Mouse (Mus musculus) heart, embryonic 14.5 days (tissue): Measurements from ENCODE around the gene Serpina3k. TPM values are rescaled to one million over a fixed set of nuclear protein-coding genes. Genes with fewer than 3 reads are reported as not detected.
"Not testable (repeated sequence)": the region's sequence is repeated elsewhere in the genome, so short reads cannot be mapped to it uniquely, and the experiment has no call there.

ENCODE experiments used
- ATAC-seq: fragments of 200-750 bp; cut with Nextera tagmentation; 2 replicates; pipeline ENCODE4 v1.8.0; 2017; ENCODE audit warnings: low read depth, moderate TSS enrichment; ENCODE audit not compliant: insufficient number of reproducible peaks, insufficient read depth, low FRiP score
- H3K27ac ChIP-seq, 2 experiments: fragments of 200-500 bp in 1 of 2; fragments of 300-500 bp in 1 of 2; sonication (generic) in 1 of 2; replicated peaks in 1 of 2; 2 replicates each; pipeline ENCODE4 v1.5.1; 2012 to 2014; ENCODE audit warnings: low read depth in 2 of 2, low read length in 2 of 2, control low read depth in 1 of 2, mild to moderate bottlenecking in 1 of 2, mixed read lengths in 1 of 2; ENCODE audit not compliant: control insufficient read depth in 1 of 2, insufficient read depth in 1 of 2
- H3K27me3 ChIP-seq: fragments of 300-500 bp; sonication (generic); 2 replicates; pipeline ENCODE4 v1.6.1; 2014; ENCODE audit warnings: mild to moderate bottlenecking, low read length, control low read depth; ENCODE audit not compliant: control insufficient read depth, insufficient read depth
- H3K36me3 ChIP-seq: fragments of 300-500 bp; sonication (generic); 2 replicates; pipeline ENCODE4 v1.6.1; 2014; ENCODE audit warnings: mild to moderate bottlenecking, control low read depth, low read length, mixed read lengths; ENCODE audit not compliant: control insufficient read depth, insufficient read depth
- H3K4me1 ChIP-seq, 2 experiments: fragments of 200-500 bp in 1 of 2; fragments of 300-500 bp in 1 of 2; sonication (generic) in 1 of 2; 2 replicates each; pipeline ENCODE4 v1.6.1; 2012 to 2014; ENCODE audit warnings: low read length in 2 of 2, control low read depth in 1 of 2, mixed read lengths in 1 of 2; ENCODE audit not compliant: control insufficient read depth in 2 of 2, insufficient read depth in 2 of 2
- H3K4me2 ChIP-seq: fragments of 300-500 bp; sonication (generic); 2 replicates; pipeline ENCODE4 v1.6.1; 2014; ENCODE audit warnings: mild to moderate bottlenecking, low read length
- H3K4me3 ChIP-seq, 2 experiments: fragments of 200-500 bp in 1 of 2; fragments of 300-500 bp in 1 of 2; sonication (generic) in 1 of 2; 2 replicates each; pipeline ENCODE4 v1.5.1; 2012 to 2014; ENCODE audit warnings: low read length in 2 of 2, mild to moderate bottlenecking in 2 of 2, control low read depth in 1 of 2, low read depth in 1 of 2, moderate library complexity in 1 of 2; ENCODE audit not compliant: control insufficient read depth in 1 of 2, insufficient read depth in 1 of 2
- H3K9ac ChIP-seq: fragments of 300-500 bp; sonication (generic); 2 replicates; pipeline ENCODE4 v1.6.1; 2014; ENCODE audit warnings: mild to moderate bottlenecking, low read length
- H3K9me3 ChIP-seq: fragments of 300-500 bp; sonication (generic); 2 replicates; pipeline ENCODE4 v1.6.1; 2016; ENCODE audit warnings: low read length, control low read depth; ENCODE audit not compliant: control insufficient read depth
- WGBS: fragments of 180-500 bp; shearing (Covaris S2); extraction: QIAGEN DNeasy Blood & Tissue Kit; methylation state at CpG from one replicate; pipeline ENCODE4 v1.1.7; 2014; 5-methylcytosine and 5-hydroxymethylcytosine counted together
- polyA plus RNA-seq: library from polyadenylated mRNA; unstranded; fragments of >200 nt; fragmentation: Nextera tagmentation; extraction: Ambion mirVana; gene quantifications from 2 replicates; pipeline ENCODE4 v1.2.1, GENCODE M21; 2014

The Serpina3k gene
- polyA plus RNA-seq: not detected in 2 replicates

DNA sequence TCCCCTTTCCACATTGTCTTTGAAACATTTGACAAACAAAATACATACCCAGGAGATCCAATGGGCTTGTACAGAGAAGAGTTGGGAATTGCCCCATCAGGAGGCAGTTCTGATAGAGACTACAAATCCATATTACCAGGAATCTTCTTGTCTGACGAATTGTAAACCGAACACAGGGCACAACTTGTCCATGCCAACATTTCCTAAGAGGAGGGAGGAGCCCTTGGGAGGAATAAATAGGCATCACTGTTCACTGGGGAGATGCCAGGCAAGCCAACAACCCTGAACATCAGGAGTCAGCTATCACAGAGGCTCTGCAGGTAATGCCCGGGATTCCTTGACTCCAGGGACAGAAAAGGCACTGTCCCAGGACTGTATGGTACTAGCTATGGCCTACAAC is at the start of gene Serpina3k, which contains the start of gene Serpina3m:
Serpina3k (plus strand) TSS at position 261 of the 400 bp plus-strand sequence.
Serpina3m (plus strand) TSS at position 261 of the 400 bp plus-strand sequence.
- 70% methylated on average over 3 of the region's 3 CpGs for whole genome bisulfite sequencing
- H3K4me1 ChIP-seq, ATAC-seq, H3K9me3 ChIP-seq, H3K27ac ChIP-seq, H3K36me3 ChIP-seq, H3K9ac ChIP-seq, H3K4me2 ChIP-seq, H3K27me3 ChIP-seq, H3K4me3 ChIP-seq: not testable (repeated sequence)

DNA sequence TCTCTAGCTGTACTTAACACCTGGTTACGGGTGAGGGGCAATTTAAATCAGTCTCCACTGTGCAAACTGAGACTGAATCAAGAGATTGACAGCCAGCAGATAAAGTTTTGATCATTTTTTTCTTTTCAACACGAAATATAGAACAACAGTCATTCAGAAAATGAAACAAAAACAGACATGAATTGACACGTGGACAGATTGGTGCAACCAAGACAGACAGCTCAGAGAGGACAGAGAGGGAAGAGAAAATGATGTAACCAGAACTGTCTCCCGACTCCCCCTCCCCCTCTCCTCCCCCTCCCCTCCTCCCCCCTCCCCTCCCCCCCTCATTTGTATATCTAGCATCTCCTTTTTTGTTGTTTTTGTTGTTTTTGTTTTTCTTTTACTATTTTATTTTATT is 48.4 kb upstream of the Serpina3k start:
- H3K9me3 ChIP-seq: no peaks in the 10 kb centered on the region
- no peak for ATAC-seq
- H3K4me3 ChIP-seq: no peak overlapping the region
- no peak overlapping the region for H3K27ac ChIP-seq
- 39% methylated on average over 4 of the region's 4 CpGs for WGBS
- H3K9ac ChIP-seq: no peak overlapping the region
- H3K27me3 ChIP-seq: no peaks in the 10 kb centered on the region
- H3K4me1 ChIP-seq: no peaks in the 10 kb centered on the region
- H3K4me2 ChIP-seq: no peak overlapping the region
- no peaks in the 10 kb centered on the region for H3K36me3 ChIP-seq

DNA sequence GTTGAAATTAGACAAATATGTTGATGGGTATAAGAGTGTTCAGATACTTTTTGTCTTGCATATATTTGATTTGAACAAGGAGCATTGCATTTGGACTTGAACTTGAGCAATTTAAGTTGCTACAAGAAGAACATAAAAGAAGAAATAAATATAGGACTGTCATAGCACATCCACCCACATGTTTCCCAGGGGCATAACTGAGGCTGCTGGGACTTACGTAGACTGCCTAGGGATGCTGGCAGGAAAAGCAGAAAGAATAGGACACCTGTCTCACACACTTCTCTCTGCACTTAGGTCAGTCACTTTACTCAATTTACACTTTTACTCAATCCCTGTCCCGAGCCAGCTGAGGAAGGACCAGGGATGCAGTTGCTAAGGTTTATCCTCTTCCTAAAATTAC is 44.3 kb upstream of the Serpina3k start:
- H3K9ac ChIP-seq: no peak overlapping the region
- WGBS: 71% methylated on average over 2 of the region's 2 CpGs
- H3K36me3 ChIP-seq: no peaks in the 10 kb centered on the region
- H3K4me3 ChIP-seq: no peak overlapping the region
- no peak overlapping the region for H3K4me2 ChIP-seq
- no peaks in the 10 kb centered on the region for H3K27me3 ChIP-seq
- H3K4me1 ChIP-seq: no peaks in the 10 kb centered on the region
- H3K9me3 ChIP-seq: no peaks in the 10 kb centered on the region
- ATAC-seq: no peak
- no peak overlapping the region for H3K27ac ChIP-seq

DNA sequence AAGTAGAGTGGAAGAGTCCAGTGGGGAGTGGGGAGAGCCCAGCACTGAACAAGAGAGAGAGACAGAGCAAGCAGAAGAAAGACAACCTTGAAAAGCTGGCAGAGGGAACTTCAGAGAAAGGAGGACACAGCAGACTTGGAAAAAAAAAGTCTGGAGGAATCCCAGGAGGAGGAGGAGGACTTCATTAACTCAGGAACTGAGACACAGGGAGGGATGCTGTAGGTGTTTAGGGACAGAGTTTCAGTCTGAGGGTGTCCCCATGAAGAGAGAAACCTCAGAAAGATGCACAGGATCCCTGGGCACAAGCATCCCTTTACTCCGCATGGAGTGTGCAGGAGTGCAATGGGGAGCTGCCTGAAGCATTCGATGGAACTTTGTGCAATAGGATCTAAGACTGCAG is 40.2 kb upstream of the Serpina3k start:
- WGBS: 64% methylated on average over 2 of the region's 2 CpGs
- Histone ChIP-seq H3K4me2 (no peak overlapping the region), H3K4me3 (no peak overlapping the region), H3K9me3 (no peaks in the 10 kb centered on the region), H3K9ac (no peak overlapping the region), H3K4me1 (no peaks in the 10 kb centered on the region), H3K27me3 (no peaks in the 10 kb centered on the region), H3K36me3 (no peaks in the 10 kb centered on the region), H3K27ac (no peak overlapping the region)
- no peak for ATAC-seq

DNA sequence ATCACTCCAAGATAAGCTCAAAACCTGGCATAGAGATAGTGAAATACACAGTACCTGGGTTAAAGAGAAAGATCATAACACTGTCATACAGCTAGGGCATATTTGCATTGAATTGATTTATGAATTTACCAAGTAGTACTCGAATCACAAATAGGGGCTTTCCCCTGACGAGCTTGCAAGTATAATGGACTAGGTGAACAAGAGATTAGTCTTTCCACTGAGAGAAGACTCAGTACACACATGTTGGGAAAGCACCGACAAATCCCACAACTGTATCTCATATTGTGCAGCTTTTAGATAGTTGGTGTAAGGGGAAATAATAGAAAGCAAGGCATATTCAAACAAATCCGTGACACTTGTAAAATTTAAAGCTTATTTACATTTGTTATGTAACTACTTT is 32.3 kb upstream of the Serpina3k start:
- Histone ChIP-seq H3K9me3 (no peaks in the 10 kb centered on the region), H3K27ac (no peak overlapping the region), H3K4me1 (no peaks in the 10 kb centered on the region), H3K4me3 (no peak overlapping the region), H3K4me2 (no peak overlapping the region), H3K36me3 (no peaks in the 10 kb centered on the region), H3K9ac (no peak overlapping the region), H3K27me3 (no peaks in the 10 kb centered on the region)
- ATAC-seq: no peak
- WGBS: 71% methylated on average over 4 of the region's 4 CpGs

DNA sequence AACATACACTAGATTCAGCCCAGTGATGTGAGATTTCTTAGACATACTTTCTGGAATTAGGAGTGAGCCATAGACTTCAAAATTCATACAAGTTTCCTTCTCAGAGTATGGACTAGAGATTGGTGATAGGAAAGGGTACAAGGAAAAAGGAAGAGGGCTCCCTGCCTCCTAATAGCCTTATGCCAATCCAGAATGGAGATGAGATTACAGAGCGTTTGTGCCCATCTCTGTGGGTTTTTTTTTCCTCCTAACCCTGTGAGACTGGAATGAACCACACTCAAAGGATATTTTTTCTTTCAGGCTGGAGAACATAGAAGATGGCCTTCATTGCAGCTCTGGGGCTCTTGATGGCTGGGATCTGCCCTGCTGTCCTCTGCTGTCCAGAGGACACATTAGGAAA is 24.0 kb upstream of the Serpina3k start, which contains the start of gene Serpina3j:
Serpina3j (plus strand) TSS at position 301 of the 400 bp plus-strand sequence.
- H3K4me1 ChIP-seq: no peaks in the 10 kb centered on the region
- H3K9me3 ChIP-seq: 0 out of 2 replicates have a peak, but pooled peaks cover 4% of the 10 kb centered on the region
- WGBS: 70% methylated on average over 1 of the region's 1 CpGs
- no peak within 1 kb of the TSS for H3K4me3 ChIP-seq
- no peak; the same call in 1 of the 2 replicates for ATAC-seq
- no peak within 1 kb of the TSS for H3K27ac ChIP-seq
- H3K27me3 ChIP-seq: no peaks in the 10 kb centered on the region
- H3K9ac ChIP-seq: no peak within 1 kb of the TSS
- H3K36me3 ChIP-seq: no peaks in the 10 kb centered on the region
- no peak within 1 kb of the TSS for H3K4me2 ChIP-seq

DNA sequence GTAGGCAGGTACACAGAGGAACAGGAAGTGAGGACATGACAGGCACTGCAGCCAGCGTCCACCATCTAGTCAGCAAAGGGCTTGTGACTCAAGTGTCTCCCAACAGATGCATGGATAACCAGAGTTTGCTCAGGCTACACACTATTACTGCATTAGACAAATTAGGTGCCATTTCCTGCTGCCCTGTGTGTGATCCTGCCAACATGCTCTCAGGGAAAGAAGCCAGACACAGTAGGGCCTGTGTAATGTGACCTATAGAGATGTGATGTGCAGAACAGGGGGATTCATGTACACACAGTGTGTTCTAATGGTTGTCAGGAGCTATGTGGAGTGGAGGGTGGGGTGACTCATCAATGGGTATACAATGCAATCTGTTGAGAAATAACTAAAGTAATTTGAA is 15.8 kb upstream of the Serpina3k start:
- ATAC-seq: no peak
- WGBS: 65% methylated on average over 1 of the region's 1 CpGs
- H3K27me3 ChIP-seq: no peaks in the 10 kb centered on the region

DNA sequence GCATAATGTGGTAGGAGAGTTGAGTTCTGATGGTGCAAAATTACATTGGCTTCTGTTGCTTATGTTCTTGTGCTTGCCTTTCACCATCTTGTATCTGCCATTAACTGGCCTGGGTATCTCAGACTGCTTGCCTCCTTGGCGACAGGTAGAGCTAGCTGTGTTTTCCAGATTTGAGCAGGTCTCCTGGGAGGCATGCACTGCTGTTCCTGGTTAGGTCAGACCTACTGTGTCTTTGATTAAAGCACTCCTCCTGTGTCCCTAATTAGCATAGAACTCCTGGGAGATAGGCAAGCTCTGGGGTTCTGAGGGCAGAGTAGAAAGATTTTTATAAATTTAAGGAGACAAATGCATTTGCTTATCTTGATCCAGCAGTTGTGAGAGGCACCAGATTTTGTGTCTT is 6.6 kb upstream of the Serpina3k start:
- H3K9me3 ChIP-seq: 0 out of 2 replicates have a peak, but pooled peaks cover 4% of the 10 kb centered on the region
- 50% methylated on average over 1 of the region's 1 CpGs for WGBS

More for the DNA sequence above, 15.8 kb upstream of the Serpina3k start:
- no peaks in the 10 kb centered on the region for H3K36me3 ChIP-seq
- no peak overlapping the region for H3K27ac ChIP-seq
- H3K9ac ChIP-seq: no peak overlapping the region
- no peak overlapping the region for H3K4me3 ChIP-seq
- H3K4me2 ChIP-seq: no peak overlapping the region
- no peaks in the 10 kb centered on the region for H3K4me1 ChIP-seq
- no peaks in the 10 kb centered on the region for H3K9me3 ChIP-seq

More for the DNA sequence above, 6.6 kb upstream of the Serpina3k start:
- H3K27me3 ChIP-seq: no peaks in the 10 kb centered on the region
- H3K36me3 ChIP-seq: no peaks in the 10 kb centered on the region
- H3K9ac ChIP-seq: no peak overlapping the region
- H3K4me2 ChIP-seq: no peak overlapping the region
- H3K4me1 ChIP-seq: no peaks in the 10 kb centered on the region
- H3K4me3 ChIP-seq: no peak overlapping the region
- ATAC-seq: no peak
- H3K27ac ChIP-seq: no peak overlapping the region
